Mouse (Mus musculus) midbrain, embryonic 14.5 days (tissue): ENCODE measurements at regions not wholly inside any gene's neighbourhood (a gene's known extent, or its start where the extent isn't known, plus 50 kb on each side); places are given as distances from the start of the nearest gene placed in this dataset.

Source experiments
- ATAC-seq: fragments of 200-750 bp; cut with Nextera tagmentation; 2 replicates; pipeline ENCODE4 v1.8.0; 2017; ENCODE audit warnings: moderate number of reproducible peaks, moderate library complexity; ENCODE audit not compliant: low FRiP score, low TSS enrichment
- DNase-seq: peaks from one replicate; pipeline ENCODE4 v3.0.0-alpha.2; 2015
- H3K27ac ChIP-seq: fragments of 300-500 bp; sonication (generic); replicated peaks from 2 replicates; pipeline ENCODE4 v1.5.1; 2014; ENCODE audit warnings: mild to moderate bottlenecking, low read depth, low read length, moderate library complexity
- H3K27me3 ChIP-seq: fragments of 300-500 bp; sonication (generic); 2 replicates; pipeline ENCODE4 v1.6.1; 2014; ENCODE audit warnings: low read length, control low read depth, mixed read lengths; ENCODE audit not compliant: control insufficient read depth, insufficient read depth
- H3K36me3 ChIP-seq: fragments of 300-500 bp; sonication (generic); 2 replicates; pipeline ENCODE4 v1.6.1; 2014; ENCODE audit warnings: low read length, control low read depth; ENCODE audit not compliant: control insufficient read depth, insufficient read depth
- H3K4me1 ChIP-seq: fragments of 300-500 bp; sonication (generic); 2 replicates; pipeline ENCODE4 v1.6.1; 2014; ENCODE audit warnings: mild to moderate bottlenecking, antibody characterized with exemption, low read length, control low read depth; ENCODE audit not compliant: control insufficient read depth, insufficient read depth
- H3K4me2 ChIP-seq: fragments of 300-500 bp; sonication (generic); 2 replicates; pipeline ENCODE4 v1.6.1; 2014; ENCODE audit warnings: mild to moderate bottlenecking, low read length, moderate library complexity
- H3K4me3 ChIP-seq: fragments of 300-500 bp; sonication (generic); replicated peaks from 2 replicates; pipeline ENCODE4 v1.5.1; 2014; ENCODE audit warnings: low read depth, low read length
- H3K9ac ChIP-seq: fragments of 300-500 bp; sonication (generic); replicated peaks from 2 replicates; pipeline ENCODE4 v1.6.1; 2014; ENCODE audit warnings: mild to moderate bottlenecking, low read length, moderate library complexity
- H3K9me3 ChIP-seq: fragments of 300-500 bp; sonication (generic); 2 replicates; pipeline ENCODE4 v1.6.1; 2016; ENCODE audit warnings: low read length, control low read depth, mixed read lengths; ENCODE audit not compliant: control insufficient read depth
- WGBS: fragments of 180-500 bp; shearing (Covaris S2); extraction: QIAGEN DNeasy Blood & Tissue Kit; methylation state at CpG from one replicate; pipeline ENCODE4 v1.1.7; 2014; 5-methylcytosine and 5-hydroxymethylcytosine counted together

GRCm38 (mm10) chr8:127921925-127922324 lies 436.5 kb upstream of the Nrp1 start:
- Histone ChIP-seq H3K9me3 (no peaks in the 10 kb centered on the region), H3K36me3 (no peaks in the 10 kb centered on the region), H3K4me1 (no peaks in the 10 kb centered on the region), H3K27me3 (no peaks in the 10 kb centered on the region), H3K4me2 (no peak overlapping the region), H3K27ac (no peak overlapping the region), H3K4me3 (no peak overlapping the region), H3K9ac (no peak overlapping the region)
- WGBS: 90% methylated on average over 1 of the region's 1 CpGs
- ATAC-seq: no peak
- DNase-seq: no peak

- H3K27me3 ChIP-seq: no peaks in the 10 kb centered on the region
These were observed 435.1 kb upstream of the Nrp1 start for GRCm38 (mm10) chr8:127923321-127923720.

GRCm38 (mm10) chr8:127932276-127932675 lies 426.1 kb upstream of the Nrp1 start:
- WGBS: 89% methylated on average over 1 of the region's 1 CpGs
- Histone ChIP-seq H3K4me3 (no peak overlapping the region), H3K9ac (no peak overlapping the region), H3K27ac (no peak overlapping the region), H3K4me2 (no peak overlapping the region), H3K27me3 (no peaks in the 10 kb centered on the region), H3K9me3 (no peaks in the 10 kb centered on the region), H3K36me3 (no peaks in the 10 kb centered on the region), H3K4me1 (no peaks in the 10 kb centered on the region)
- ATAC-seq: no peak
- no peak for DNase-seq

More at GRCm38 (mm10) chr8:127923321-127923720, 435.1 kb upstream of the Nrp1 start:
- no peak overlapping the region for H3K4me3 ChIP-seq
- H3K4me1 ChIP-seq: no peaks in the 10 kb centered on the region
- DNase-seq: no peak
- 85% methylated on average over 4 of the region's 4 CpGs for WGBS
- H3K36me3 ChIP-seq: no peaks in the 10 kb centered on the region
- no peak overlapping the region for H3K27ac ChIP-seq
- ATAC-seq: no peak
- H3K4me2 ChIP-seq: no peak overlapping the region
- no peak overlapping the region for H3K9ac ChIP-seq
- no peaks in the 10 kb centered on the region for H3K9me3 ChIP-seq

- no peaks in the 10 kb centered on the region for H3K27me3 ChIP-seq
- ATAC-seq: no peak
- H3K4me3 ChIP-seq: no peak overlapping the region
- 74% methylated on average over 6 of the region's 6 CpGs for WGBS
- H3K36me3 ChIP-seq: no peaks in the 10 kb centered on the region
- DNase-seq: no peak
- H3K9ac ChIP-seq: no peak overlapping the region
- H3K27ac ChIP-seq: no peak overlapping the region
- H3K9me3 ChIP-seq: no peaks in the 10 kb centered on the region
- H3K4me1 ChIP-seq: peaks cover 13% of the 10 kb centered on the region
- H3K4me2 ChIP-seq: no peak overlapping the region
These were observed 421.5 kb upstream of the Nrp1 start for GRCm38 (mm10) chr8:127936792-127937435.

GRCm38 (mm10) chr8:127939284-127939985 lies 419.0 kb upstream of the Nrp1 start:
- WGBS: 19% methylated on average over 7 of the region's 7 CpGs
- Histone ChIP-seq H3K4me2 (no peak overlapping the region), H3K4me1 (peaks cover 13% of the 10 kb centered on the region), H3K4me3 (no peak overlapping the region), H3K27ac (peak overlapping the region; percentile 42; the same call in 1 of the 2 replicates), H3K27me3 (no peaks in the 10 kb centered on the region), H3K36me3 (no peaks in the 10 kb centered on the region), H3K9me3 (no peaks in the 10 kb centered on the region), H3K9ac (no peak overlapping the region)
- ATAC-seq (no peak), DNase-seq (peak; percentile 67)

- H3K36me3 ChIP-seq: no peaks in the 10 kb centered on the region
- H3K9ac ChIP-seq: no peak overlapping the region
- no peaks in the 10 kb centered on the region for H3K9me3 ChIP-seq
- peak; percentile 40 for DNase-seq
- H3K4me1 ChIP-seq: peaks cover 13% of the 10 kb centered on the region
- 13% methylated on average over 5 of the region's 5 CpGs for WGBS
- ATAC-seq: no peak
- H3K4me2 ChIP-seq: no peak overlapping the region
- no peak overlapping the region for H3K4me3 ChIP-seq
- H3K27me3 ChIP-seq: no peaks in the 10 kb centered on the region
- H3K27ac ChIP-seq: no peak overlapping the region
These were observed 418.4 kb upstream of the Nrp1 start for GRCm38 (mm10) chr8:127939986-127940359.

- Histone ChIP-seq H3K4me2 (no peak overlapping the region), H3K9me3 (no peaks in the 10 kb centered on the region), H3K4me3 (no peak overlapping the region), H3K9ac (no peak overlapping the region), H3K27ac (no peak overlapping the region), H3K27me3 (no peaks in the 10 kb centered on the region), H3K36me3 (no peaks in the 10 kb centered on the region), H3K4me1 (peaks cover 13% of the 10 kb centered on the region)
- ATAC-seq (no peak), DNase-seq (no peak)
These were observed 416.1 kb upstream of the Nrp1 start for GRCm38 (mm10) chr8:127942319-127942718.

- Histone ChIP-seq H3K9ac (no peak overlapping the region), H3K9me3 (no peaks in the 10 kb centered on the region), H3K36me3 (no peaks in the 10 kb centered on the region), H3K4me1 (peaks cover 2% of the 10 kb centered on the region), H3K27me3 (no peaks in the 10 kb centered on the region), H3K27ac (no peak overlapping the region), H3K4me3 (no peak overlapping the region), H3K4me2 (no peak overlapping the region)
- DNase-seq (no peak), ATAC-seq (no peak)
These were observed 413.4 kb upstream of the Nrp1 start for GRCm38 (mm10) chr8:127944955-127945498.

- Histone ChIP-seq H3K27me3 (no peaks in the 10 kb centered on the region), H3K9ac (no peak overlapping the region), H3K4me2 (no peak overlapping the region), H3K27ac (no peak overlapping the region), H3K4me1 (no peaks in the 10 kb centered on the region), H3K4me3 (no peak overlapping the region), H3K36me3 (no peaks in the 10 kb centered on the region), H3K9me3 (no peaks in the 10 kb centered on the region)
- DNase-seq (no peak), ATAC-seq (no peak)
- WGBS: 81% methylated on average over 1 of the region's 1 CpGs
These were observed 400.8 kb upstream of the Nrp1 start for GRCm38 (mm10) chr8:127957571-127957970.
